ENCODE assay signal across 8 mouse cellular contexts in the genomic region with DNA sequence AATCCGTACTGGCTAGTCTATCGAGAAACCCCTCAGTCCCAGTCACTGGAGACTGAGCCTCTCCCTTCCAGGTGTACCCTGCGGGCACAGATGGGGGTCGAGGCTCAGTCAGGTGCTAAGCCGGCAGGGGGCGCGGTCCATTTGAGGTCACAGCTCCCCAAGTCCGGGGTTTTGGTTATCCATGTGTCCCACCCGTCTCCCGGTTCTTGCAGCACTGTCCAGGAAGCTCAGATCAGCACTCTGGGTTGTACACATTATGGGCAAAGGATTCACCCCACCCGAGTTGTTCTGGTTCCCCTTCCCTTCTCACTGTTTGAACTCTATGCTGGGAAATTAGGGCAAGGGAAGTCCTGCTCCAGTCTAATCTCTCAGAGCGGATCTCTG. TPM values are rescaled to one million over a fixed set of nuclear protein-coding genes. Genes with fewer than 3 reads are reported as not detected.
A peak's percentile ranks its signal among the peaks of the same experiment; 100 is the strongest.
DNase-seq lines count a peak whose midpoint lies in the region; ATAC-seq lines count a peak whose summit lies in the region.

No protein-coding gene starts in this region.

- no peak overlapping the region for H3K9ac ChIP-seq in liver, embryonic 13.5 days

- peak; percentile 19 to 30 for DNase-seq in layer of hippocampus, postnatal 10 days (ENCODE audit: low spot score in 2 of 2)
- no peak for DNase-seq in layer of hippocampus, adult 18-20 months (ENCODE audit: low spot score in 2 of 2)
- DNase-seq in embryo, embryonic 10.5 days (ENCODE audit: low spot score), result peak; percentile 41
- peak; percentile 36 for DNase-seq in hindbrain, embryonic 10.5 days (ENCODE audit: low spot score)
- DNase-seq in liver, embryonic 13.5 days, result no peak
- peak; percentile 31 for DNase-seq in thymus, postnatal 0 days (ENCODE audit: low spot score)

- 2% methylated on average over 12 of the region's 12 CpGs for WGBS in hindbrain, embryonic 10.5 days
- 0% methylated on average over 12 of the region's 12 CpGs for WGBS in liver, embryonic 13.5 days (ENCODE audit: insufficient replicate concordance)

- peak overlapping the region; percentile 58 for H3K4me3 ChIP-seq in hindbrain, embryonic 10.5 days
- H3K4me3 ChIP-seq in liver, embryonic 13.5 days (replicated peaks), result peak overlapping the region; percentile 48; the same call in 1 of the 2 replicates

- H3K36me3 ChIP-seq in hindbrain, embryonic 10.5 days, result no peaks in the 10 kb centered on the region
- no peaks in the 10 kb centered on the region for H3K36me3 ChIP-seq in liver, embryonic 13.5 days

- peak overlapping the region; percentile 60 for H3K4me2 ChIP-seq in liver, embryonic 13.5 days

- H3K9me3 ChIP-seq in hindbrain, embryonic 10.5 days, result no peaks in the 10 kb centered on the region
- no peaks in the 10 kb centered on the region for H3K9me3 ChIP-seq in liver, embryonic 13.5 days (replicated peaks)

- H3K4me1 ChIP-seq in hindbrain, embryonic 10.5 days (replicated peaks), result peaks cover 57% of the 10 kb centered on the region
- peaks cover 26% of the 10 kb centered on the region for H3K4me1 ChIP-seq in liver, embryonic 13.5 days (replicated peaks)

- H3K27me3 ChIP-seq in hindbrain, embryonic 10.5 days (ENCODE audit: insufficient read depth, poor library complexity, severe bottlenecking), result peaks cover 83% of the 10 kb centered on the region
- peaks cover 94% of the 10 kb centered on the region for H3K27me3 ChIP-seq in liver, embryonic 13.5 days

- H3K27ac ChIP-seq in hindbrain, embryonic 10.5 days, result no peak overlapping the region
- H3K27ac ChIP-seq in liver, embryonic 13.5 days, result no peak overlapping the region

- peak; percentile 18; the same call in 1 of the 2 replicates for ATAC-seq in liver, embryonic 13.5 days (ENCODE audit: low read depth)
- ATAC-seq in erythroblast, adult 5-6 weeks (replicated peaks; ENCODE audit: low FRiP score, poor library complexity, severe bottlenecking), result no peak
- no peak for ATAC-seq in monocyte, adult 5-6 weeks (replicated peaks; ENCODE audit: insufficient number of reproducible peaks, low FRiP score, low TSS enrichment, poor library complexity, severe bottlenecking)

RNA-seq across cellular contexts. Expression of a gene that starts 0.4 kb away (rescaled TPM):
- total RNA-seq in layer of hippocampus, postnatal 10 days (2021), result 1 to 10 TPM; 1.6 to 1.7 TPM
- total RNA-seq in layer of hippocampus, adult 18-20 months (2021), result 1 to 10 TPM; 1.5 to 1.6 TPM
- 5.9 and 6.8 TPM in 2 replicates for polyA plus RNA-seq in hindbrain, embryonic 10.5 days (2016; fragmentation: Nextera tagmentation; extraction: Ambion mirVana)
- 4.2 and 5.1 TPM in 2 replicates for polyA plus RNA-seq in liver, embryonic 13.5 days (2015; fragmentation: Nextera tagmentation; extraction: Ambion mirVana)
- polyA plus RNA-seq in thymus, postnatal 0 days (2015; fragmentation: Nextera tagmentation; extraction: Ambion mirVana), result 19.3 and 25.1 TPM in 2 replicates
- total RNA-seq in erythroblast, adult 5-6 weeks (2015; ENCODE audit: low replicate concordance), result not detected in 2 replicates
- not detected in 2 replicates for total RNA-seq in erythroblast, adult 5-6 weeks (2017; ENCODE audit: low replicate concordance)
- total RNA-seq in monocyte, adult 5-6 weeks (2017), result not detected in 3 replicates

RNA-seq across cellular contexts. Expression of a gene that starts 12.4 kb away (rescaled TPM):
- total RNA-seq in layer of hippocampus, postnatal 10 days (2021), result 10 to 100 TPM; 82.9 to 86.0 TPM
- 10 to 100 TPM; 67.6 to 69.0 TPM for total RNA-seq in layer of hippocampus, adult 18-20 months (2021)
- 31.4 and 34.8 TPM in 2 replicates for polyA plus RNA-seq in hindbrain, embryonic 10.5 days (2016; fragmentation: Nextera tagmentation; extraction: Ambion mirVana)
- 5.3 and 5.4 TPM in 2 replicates for polyA plus RNA-seq in liver, embryonic 13.5 days (2015; fragmentation: Nextera tagmentation; extraction: Ambion mirVana)
- 6.1 and 7.0 TPM in 2 replicates for polyA plus RNA-seq in thymus, postnatal 0 days (2015; fragmentation: Nextera tagmentation; extraction: Ambion mirVana)
- total RNA-seq in erythroblast, adult 5-6 weeks (2015; ENCODE audit: low replicate concordance), result 2.1 and 2.3 TPM in 2 replicates
- total RNA-seq in erythroblast, adult 5-6 weeks (2017; ENCODE audit: low replicate concordance), result 1.8 and 3.9 TPM in 2 replicates
- 2.6 to 9.9 TPM (median 5.3 TPM) in 3 replicates for total RNA-seq in monocyte, adult 5-6 weeks (2017)

Comparison
In these comparisons a context has a peak if more than half of its experiments do, and no peak if none do; other contexts are left out.
1. DNase-seq: peak in layer of hippocampus, postnatal 10 days (2 of 2), embryo, embryonic 10.5 days (single experiment), hindbrain, embryonic 10.5 days (single experiment) and thymus, postnatal 0 days (single experiment); none in layer of hippocampus, adult 18-20 months (0 of 2) and liver, embryonic 13.5 days (single experiment).